Mouse (Mus musculus): Measurements from ENCODE around the gene Mroh2a. TPM values are rescaled to one million over a fixed set of nuclear protein-coding genes. Genes with fewer than 3 reads are reported as not detected.

Gene Mroh2a
- 1.0 and 1.7 TPM in 2 replicates for polyA plus RNA-seq (2015; fragmentation: Nextera tagmentation; extraction: Ambion mirVana)

DNA sequence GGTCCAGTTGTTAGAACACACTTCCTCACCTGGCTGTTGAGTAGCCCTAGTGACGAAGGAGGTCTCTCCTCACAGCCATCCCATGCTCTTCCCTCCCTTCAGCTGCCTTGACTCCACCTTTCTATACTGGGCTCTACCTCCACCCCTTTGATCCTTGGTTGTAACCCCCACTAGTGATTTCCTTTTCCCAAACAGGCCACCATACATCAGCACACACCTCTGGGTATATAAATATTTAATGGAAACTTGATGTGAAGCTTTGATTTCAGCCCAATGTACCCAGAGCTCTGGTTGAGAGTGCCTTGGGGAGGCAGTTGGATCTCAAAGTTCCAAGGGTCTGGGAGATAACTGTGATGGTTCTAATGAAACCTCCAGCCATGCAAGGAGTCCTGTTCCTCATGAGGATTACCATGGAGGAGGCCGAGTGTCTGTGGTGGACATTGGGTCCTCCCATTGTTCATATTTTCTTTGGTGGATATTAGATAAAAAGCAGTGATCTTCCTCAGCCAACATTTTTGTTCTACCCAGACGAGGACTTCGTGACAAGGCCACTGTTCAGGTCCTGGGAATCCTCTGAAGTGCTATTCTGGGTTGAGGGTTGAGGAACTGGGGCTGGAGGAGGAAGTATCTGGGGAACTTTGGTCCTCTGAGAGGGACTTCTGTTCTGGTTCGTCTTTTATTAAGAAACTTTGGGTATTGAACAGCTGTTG, at the start of gene Mroh2a:
TSS of gene Mroh2a (plus strand) at position 317 of the 710 bp plus-strand sequence.
- Histone ChIP-seq H3K4me2 (ENCODE audit: low read depth, low read length) (no peak within 1 kb of the TSS), H3K36me3 (ENCODE audit: control insufficient read depth, insufficient read depth, low read length) (no peaks in the 10 kb centered on the region), H3K4me3 (ENCODE audit: low read length) (no peak within 1 kb of the TSS), H3K9ac (ENCODE audit: low read length) (no peak within 1 kb of the TSS), H3K27ac (ENCODE audit: low read length) (no peak within 1 kb of the TSS), H3K4me1 (replicated peaks; ENCODE audit: control insufficient read depth, insufficient read depth, low read length) (no peaks in the 10 kb centered on the region), H3K9me3 (ENCODE audit: control insufficient read depth, low read length) (peaks cover 50% of the 10 kb centered on the region), H3K27me3 (ENCODE audit: control insufficient read depth, insufficient read depth, low read depth, low read length) (no peaks in the 10 kb centered on the region)
- 46% methylated on average over 5 of the region's 5 CpGs for WGBS
- ATAC-seq (ENCODE audit: low read depth), result no peak

DNA sequence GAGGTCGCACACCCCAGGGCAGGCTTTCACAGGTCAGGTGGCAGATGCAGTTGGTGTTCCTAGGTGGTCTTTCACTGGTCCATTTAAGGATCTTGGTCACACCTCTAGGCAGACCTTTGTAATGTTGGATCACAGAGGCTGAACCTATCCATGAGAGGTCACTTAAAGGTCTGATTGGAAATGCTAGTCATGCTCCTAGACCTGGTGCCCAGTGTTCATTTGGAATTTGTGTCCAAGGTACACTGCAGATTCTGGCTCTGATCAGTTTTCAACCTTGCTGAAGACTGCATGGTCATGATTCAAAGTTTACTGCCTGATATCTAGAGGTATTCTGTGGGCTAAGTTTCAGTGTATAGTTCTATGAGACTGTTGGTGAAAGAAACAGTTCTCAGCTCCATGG, 47.1 kb upstream of the Mroh2a start:
- Histone ChIP-seq H3K9me3 (ENCODE audit: control insufficient read depth, low read length) (peaks cover 8% of the 10 kb centered on the region), H3K9ac (ENCODE audit: low read length) (no peak overlapping the region), H3K4me1 (replicated peaks; ENCODE audit: control insufficient read depth, insufficient read depth, low read length) (no peaks in the 10 kb centered on the region), H3K4me3 (ENCODE audit: low read length) (no peak overlapping the region), H3K4me2 (ENCODE audit: low read depth, low read length) (no peak overlapping the region), H3K27me3 (ENCODE audit: control insufficient read depth, insufficient read depth, low read depth, low read length) (no peaks in the 10 kb centered on the region), H3K27ac (ENCODE audit: low read length) (no peak overlapping the region), H3K36me3 (ENCODE audit: control insufficient read depth, insufficient read depth, low read length) (no peaks in the 10 kb centered on the region)
- 83% methylated on average over 1 of the region's 1 CpGs for WGBS
- no peak for ATAC-seq (ENCODE audit: low read depth)

DNA sequence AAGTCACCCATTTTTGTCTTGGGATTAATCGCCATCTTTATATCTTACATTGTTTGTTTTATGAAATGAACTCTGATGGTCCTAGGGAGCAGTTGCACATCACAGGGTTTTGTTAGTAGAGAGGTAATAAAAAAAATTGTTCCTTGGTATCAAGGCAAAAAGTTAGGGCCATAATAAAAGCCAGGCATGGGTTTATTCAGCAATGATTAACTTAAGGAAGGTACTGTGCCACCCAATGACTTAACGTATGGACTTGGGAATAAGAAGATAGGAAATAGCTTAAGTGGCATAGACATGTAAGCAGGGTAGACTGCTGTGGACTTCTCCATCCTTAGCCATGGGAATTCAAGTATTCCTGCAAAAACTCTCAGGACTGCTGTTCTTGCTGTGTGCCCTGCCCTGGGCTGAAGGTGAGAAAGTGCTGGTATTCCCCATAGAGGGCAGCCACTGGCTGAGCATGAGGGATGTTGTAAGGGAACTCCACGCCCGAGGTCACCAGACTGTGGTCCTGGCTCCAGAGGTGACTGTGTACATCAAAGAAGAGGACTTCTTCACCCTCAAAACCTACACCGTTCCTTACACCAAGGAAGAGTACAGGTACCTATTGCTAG, 40.4 kb upstream of the Mroh2a start:
- H3K36me3 ChIP-seq (ENCODE audit: control insufficient read depth, insufficient read depth, low read length), result no peaks in the 10 kb centered on the region
- 78% methylated on average over 5 of the region's 5 CpGs for WGBS
- no peak overlapping the region for H3K9ac ChIP-seq (ENCODE audit: low read length)
- H3K4me1 ChIP-seq (replicated peaks; ENCODE audit: control insufficient read depth, insufficient read depth, low read length), result no peaks in the 10 kb centered on the region
- no peak for ATAC-seq (ENCODE audit: low read depth)
- H3K27ac ChIP-seq (ENCODE audit: low read length), result no peak overlapping the region
- H3K4me2 ChIP-seq (ENCODE audit: low read depth, low read length), result no peak overlapping the region
- H3K9me3 ChIP-seq (ENCODE audit: control insufficient read depth, low read length), result no peaks in the 10 kb centered on the region; the same call in 1 of the 2 replicates
- H3K27me3 ChIP-seq (ENCODE audit: control insufficient read depth, insufficient read depth, low read depth, low read length), result no peaks in the 10 kb centered on the region
- H3K4me3 ChIP-seq (ENCODE audit: low read length), result no peak overlapping the region

DNA sequence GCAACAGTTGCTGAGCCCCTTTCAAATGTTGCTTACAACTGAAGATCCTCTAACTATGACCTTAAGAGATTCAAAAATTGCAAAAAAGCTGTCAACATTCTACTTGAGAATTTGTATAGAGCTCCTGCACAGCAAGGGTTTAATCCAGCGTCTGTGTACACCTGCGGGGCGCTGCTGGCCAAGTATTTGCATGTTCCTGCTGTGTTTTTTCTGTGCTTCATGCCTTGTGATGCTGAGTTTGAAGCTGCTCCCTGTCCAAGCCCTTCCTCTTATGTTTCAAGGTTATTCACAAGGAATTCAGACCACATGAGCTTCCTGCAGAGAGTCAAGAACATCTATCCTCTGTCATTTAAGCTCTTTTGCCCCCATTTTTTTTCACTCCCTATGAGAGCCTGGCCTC, 34.6 kb upstream of the Mroh2a start:
- Histone ChIP-seq H3K36me3 (ENCODE audit: control insufficient read depth, insufficient read depth, low read length) (no peaks in the 10 kb centered on the region), H3K4me2 (ENCODE audit: low read depth, low read length) (no peak overlapping the region), H3K4me3 (ENCODE audit: low read length) (no peak overlapping the region), H3K9ac (ENCODE audit: low read length) (no peak overlapping the region), H3K4me1 (replicated peaks; ENCODE audit: control insufficient read depth, insufficient read depth, low read length) (no peaks in the 10 kb centered on the region), H3K27ac (ENCODE audit: low read length) (no peak overlapping the region), H3K9me3 (ENCODE audit: control insufficient read depth, low read length) (no peaks in the 10 kb centered on the region; the same call in 1 of the 2 replicates), H3K27me3 (ENCODE audit: control insufficient read depth, insufficient read depth, low read depth, low read length) (no peaks in the 10 kb centered on the region)
- 65% methylated on average over 3 of the region's 3 CpGs for WGBS
- ATAC-seq (ENCODE audit: low read depth), result no peak

DNA sequence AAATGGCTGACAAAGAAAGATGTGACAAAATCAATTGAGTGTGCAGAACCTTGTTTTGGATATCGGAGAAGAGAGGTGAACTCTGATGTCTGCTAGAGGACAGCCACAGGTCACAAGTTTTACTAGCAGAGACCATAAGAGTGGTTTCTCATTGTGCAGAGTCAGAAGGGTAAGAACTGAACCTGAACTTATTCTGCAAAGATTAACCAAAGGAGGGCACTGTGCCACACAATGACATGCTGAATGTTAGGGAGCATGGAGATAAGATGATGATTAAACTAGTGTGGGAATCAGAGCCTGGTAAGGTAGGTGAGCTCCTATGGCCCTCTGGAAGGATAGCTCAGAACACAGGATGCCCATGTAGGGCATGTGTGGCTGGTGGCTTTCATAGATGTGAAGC, 31.1 kb upstream of the Mroh2a start:
- ATAC-seq (ENCODE audit: low read depth), result no peak
- 78% methylated on average over 1 of the region's 1 CpGs for WGBS

DNA sequence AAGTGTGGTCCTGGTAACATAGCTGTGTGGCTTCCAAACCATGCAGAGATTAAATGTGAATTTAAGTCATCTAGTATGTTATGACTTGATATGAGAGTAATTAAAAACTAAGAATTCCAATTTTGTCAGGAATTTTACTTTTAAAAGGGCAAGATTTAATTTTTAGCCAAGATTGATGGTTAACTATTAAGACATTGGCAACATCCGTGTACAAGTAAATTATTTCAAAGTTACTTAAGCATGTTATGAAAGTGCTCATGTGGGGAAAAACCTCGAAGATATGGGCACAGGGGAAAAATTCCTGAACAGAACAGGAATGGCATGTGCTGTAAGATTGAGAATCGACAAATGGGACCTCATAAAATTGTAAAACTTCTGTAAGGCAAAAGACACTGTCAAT, 29.3 kb upstream of the Mroh2a start:
- H3K27me3 ChIP-seq (ENCODE audit: control insufficient read depth, insufficient read depth, low read depth, low read length), result no peaks in the 10 kb centered on the region
- no peaks in the 10 kb centered on the region for H3K9me3 ChIP-seq (ENCODE audit: control insufficient read depth, low read length)
- no peaks in the 10 kb centered on the region for H3K36me3 ChIP-seq (ENCODE audit: control insufficient read depth, insufficient read depth, low read length)
- ATAC-seq (ENCODE audit: low read depth), result no peak
- WGBS, result 64% methylated on average over 3 of the region's 3 CpGs
- H3K9ac ChIP-seq (ENCODE audit: low read length), result no peak overlapping the region
- H3K27ac ChIP-seq (ENCODE audit: low read length), result no peak overlapping the region
- H3K4me1 ChIP-seq (replicated peaks; ENCODE audit: control insufficient read depth, insufficient read depth, low read length), result no peaks in the 10 kb centered on the region
- H3K4me3 ChIP-seq (ENCODE audit: low read length), result no peak overlapping the region
- no peak overlapping the region for H3K4me2 ChIP-seq (ENCODE audit: low read depth, low read length)

More for the DNA sequence above, 31.1 kb upstream of the Mroh2a start:
- H3K4me2 ChIP-seq (ENCODE audit: low read depth, low read length), result no peak overlapping the region
- H3K27me3 ChIP-seq (ENCODE audit: control insufficient read depth, insufficient read depth, low read depth, low read length), result no peaks in the 10 kb centered on the region
- H3K4me1 ChIP-seq (replicated peaks; ENCODE audit: control insufficient read depth, insufficient read depth, low read length), result no peaks in the 10 kb centered on the region
- no peaks in the 10 kb centered on the region for H3K9me3 ChIP-seq (ENCODE audit: control insufficient read depth, low read length)
- H3K4me3 ChIP-seq (ENCODE audit: low read length), result no peak overlapping the region
- H3K36me3 ChIP-seq (ENCODE audit: control insufficient read depth, insufficient read depth, low read length), result no peaks in the 10 kb centered on the region
- H3K9ac ChIP-seq (ENCODE audit: low read length), result no peak overlapping the region
- no peak overlapping the region for H3K27ac ChIP-seq (ENCODE audit: low read length)

DNA sequence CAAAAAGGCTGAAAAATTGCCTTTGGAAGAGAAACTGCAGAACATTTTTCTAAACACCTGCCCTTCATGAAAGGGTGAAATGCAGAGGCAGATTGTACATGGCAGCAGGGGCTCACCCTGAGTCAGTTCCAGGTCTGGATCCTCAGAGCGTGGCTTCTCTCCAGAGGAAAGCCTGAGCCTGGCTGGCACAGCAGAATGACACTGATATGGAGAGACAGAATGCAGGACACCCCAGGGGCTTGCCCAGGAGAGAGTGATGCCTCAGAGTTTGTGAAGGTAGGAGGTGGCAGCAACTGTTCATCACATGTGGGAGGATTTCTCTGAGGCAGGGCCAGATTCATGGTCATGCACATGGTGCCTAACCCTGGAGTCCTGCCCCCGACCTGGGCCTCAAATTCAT, 26.8 kb upstream of the Mroh2a start:
- no peak overlapping the region for H3K4me2 ChIP-seq (ENCODE audit: low read depth, low read length)
- WGBS, result 55% methylated on average over 2 of the region's 2 CpGs
- H3K27ac ChIP-seq (ENCODE audit: low read length), result no peak overlapping the region
- H3K9me3 ChIP-seq (ENCODE audit: control insufficient read depth, low read length), result peaks cover 6% of the 10 kb centered on the region; the same call in 1 of the 2 replicates
- no peak for ATAC-seq (ENCODE audit: low read depth)
- no peak overlapping the region for H3K9ac ChIP-seq (ENCODE audit: low read length)
- H3K27me3 ChIP-seq (ENCODE audit: control insufficient read depth, insufficient read depth, low read depth, low read length), result no peaks in the 10 kb centered on the region
- peaks cover under 1% of the 10 kb centered on the region; the same call in 1 of the 2 replicates for H3K4me1 ChIP-seq (replicated peaks; ENCODE audit: control insufficient read depth, insufficient read depth, low read length)
- no peak overlapping the region for H3K4me3 ChIP-seq (ENCODE audit: low read length)
- no peaks in the 10 kb centered on the region for H3K36me3 ChIP-seq (ENCODE audit: control insufficient read depth, insufficient read depth, low read length)

DNA sequence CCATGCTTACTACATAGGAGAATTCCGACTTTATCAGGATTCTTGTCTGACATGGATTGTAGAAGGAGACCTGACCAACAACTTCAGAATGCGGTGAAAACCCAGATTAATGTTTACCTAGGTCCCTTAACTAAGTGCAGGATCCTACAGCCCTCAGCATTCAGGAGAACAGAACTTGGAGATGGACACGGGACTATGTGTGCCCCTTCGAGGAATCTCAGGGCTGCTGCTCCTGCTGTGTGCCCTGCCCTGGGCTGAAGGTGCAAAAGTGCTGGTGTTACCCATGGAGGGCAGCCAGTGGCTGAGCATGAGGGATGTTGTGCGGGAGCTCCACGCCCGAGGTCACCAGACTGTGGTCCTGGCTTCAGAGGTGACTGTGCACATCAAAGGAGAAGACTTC, 26.3 kb upstream of the Mroh2a start, which contains the start of gene Ugt1a2:
TSS of gene Ugt1a2 (plus strand) at position 146 of the 400 bp plus-strand sequence.
- Histone ChIP-seq H3K9ac (ENCODE audit: low read length) (no peak within 1 kb of the TSS), H3K9me3 (ENCODE audit: control insufficient read depth, low read length) (peaks cover 6% of the 10 kb centered on the region; the same call in 1 of the 2 replicates), H3K27ac (ENCODE audit: low read length) (no peak within 1 kb of the TSS), H3K27me3 (ENCODE audit: control insufficient read depth, insufficient read depth, low read depth, low read length) (no peaks in the 10 kb centered on the region), H3K36me3 (ENCODE audit: control insufficient read depth, insufficient read depth, low read length) (no peaks in the 10 kb centered on the region), H3K4me1 (replicated peaks; ENCODE audit: control insufficient read depth, insufficient read depth, low read length) (peaks cover 4% of the 10 kb centered on the region; the same call in 1 of the 2 replicates), H3K4me3 (ENCODE audit: low read length) (no peak within 1 kb of the TSS), H3K4me2 (ENCODE audit: low read depth, low read length) (no peak within 1 kb of the TSS)
- ATAC-seq (ENCODE audit: low read depth), result no peak
- WGBS, result 69% methylated on average over 7 of the region's 7 CpGs

DNA sequence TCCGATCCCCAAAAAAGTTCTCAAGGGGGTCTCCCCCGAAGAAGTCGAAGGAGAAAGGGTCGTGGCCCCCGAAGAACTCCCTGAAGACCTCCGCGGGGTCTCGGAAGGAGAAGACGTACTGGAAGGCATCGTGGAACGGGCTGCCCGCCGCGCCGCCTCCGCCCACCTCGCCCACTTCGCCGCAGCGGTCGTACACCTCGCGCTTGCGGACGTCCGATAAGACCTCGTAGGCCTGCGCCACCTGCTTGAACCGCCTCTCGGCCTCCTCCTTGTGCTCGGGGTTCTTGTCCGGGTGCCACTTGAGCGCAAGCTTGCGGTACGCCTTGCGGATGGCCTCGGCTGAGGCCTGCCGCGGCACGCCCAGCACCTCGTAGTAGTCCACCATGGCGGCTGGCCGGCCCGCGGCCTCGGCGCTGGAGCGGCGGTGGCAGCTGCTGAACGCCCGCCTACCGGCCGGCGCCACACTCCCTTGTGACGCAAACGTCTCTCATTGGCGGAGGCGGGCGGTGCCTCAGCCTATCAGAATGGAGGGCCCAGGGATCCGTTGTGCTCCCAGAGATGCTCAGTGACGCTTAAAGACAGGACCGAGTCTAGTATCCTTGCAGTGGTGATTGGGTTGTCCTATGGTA, 21.4 kb upstream of the Mroh2a start, which contains the start of gene Dnajb3:
TSS of gene Dnajb3 (minus strand) at position 489 of the 629 bp plus-strand sequence.
- peak; percentile 99 for ATAC-seq (ENCODE audit: low read depth)
- Histone ChIP-seq H3K27ac (ENCODE audit: low read length) (no peak within 1 kb of the TSS), H3K36me3 (ENCODE audit: control insufficient read depth, insufficient read depth, low read length) (no peaks in the 10 kb centered on the region), H3K4me2 (ENCODE audit: low read depth, low read length) (peak within 1 kb of the TSS; percentile 90), H3K9me3 (ENCODE audit: control insufficient read depth, low read length) (peaks cover 6% of the 10 kb centered on the region; the same call in 1 of the 2 replicates), H3K27me3 (ENCODE audit: control insufficient read depth, insufficient read depth, low read depth, low read length) (no peaks in the 10 kb centered on the region), H3K4me3 (ENCODE audit: low read length) (peak within 1 kb of the TSS; percentile 54), H3K9ac (ENCODE audit: low read length) (peak within 1 kb of the TSS; percentile 78), H3K4me1 (replicated peaks; ENCODE audit: control insufficient read depth, insufficient read depth, low read length) (peaks cover 4% of the 10 kb centered on the region; the same call in 1 of the 2 replicates)
- 6% methylated on average over 62 of the region's 62 CpGs for WGBS
